Mouse (Mus musculus) forebrain, embryonic 12.5 days (tissue): ENCODE results near the gene Cxcl10. TPM values are rescaled to one million over a fixed set of nuclear protein-coding genes. Genes with fewer than 3 reads are reported as not detected.

Source experiments
- ATAC-seq: fragments of 200-750 bp; cut with Nextera tagmentation; 2 replicates; pipeline ENCODE4 v1.8.0; 2017; ENCODE audit warnings: moderate TSS enrichment; ENCODE audit not compliant: low FRiP score
- H3K27ac ChIP-seq: fragments of 300-500 bp; sonication (generic); 2 replicates; pipeline ENCODE4 v1.5.1; 2016; ENCODE audit warnings: mild to moderate bottlenecking
- H3K27me3 ChIP-seq: fragments of 300-500 bp; sonication (generic); 2 replicates; pipeline ENCODE4 v1.6.1; 2016; ENCODE audit warnings: mild to moderate bottlenecking
- H3K36me3 ChIP-seq: fragments of 300-500 bp; sonication (generic); replicated peaks from 2 replicates; pipeline ENCODE4 v1.6.1; 2016; ENCODE audit warnings: mild to moderate bottlenecking
- H3K4me1 ChIP-seq: fragments of 300-500 bp; sonication (generic); 2 replicates; pipeline ENCODE4 v1.6.1; 2016
- H3K4me2 ChIP-seq: fragments of 300-500 bp; sonication (generic); 2 replicates; pipeline ENCODE4 v1.6.1; 2016; ENCODE audit warnings: mild to moderate bottlenecking, moderate library complexity
- H3K4me3 ChIP-seq: fragments of 300-500 bp; sonication (generic); replicated peaks from 2 replicates; pipeline ENCODE4 v1.5.1; 2016; ENCODE audit warnings: mild to moderate bottlenecking
- H3K9ac ChIP-seq: fragments of 300-500 bp; sonication (generic); 2 replicates; pipeline ENCODE4 v1.6.1; 2016; ENCODE audit warnings: mild to moderate bottlenecking
- H3K9me3 ChIP-seq: fragments of 300-500 bp; sonication (generic); 2 replicates; pipeline ENCODE4 v1.6.1; 2016
- WGBS: fragments of 180-500 bp; shearing (Covaris S2); methylation state at CpG from one replicate; pipeline ENCODE4 v1.1.7; 2016; 5-methylcytosine and 5-hydroxymethylcytosine counted together
- polyA plus RNA-seq: library from polyadenylated mRNA; unstranded; fragments of >200 nt; fragmentation: Nextera tagmentation; extraction: Ambion mirVana; gene quantifications from 2 replicates; pipeline ENCODE4 v1.2.1, GENCODE M21; 2016

The Cxcl10 gene
- 0.29 TPM in 1 of 2 replicates, not detected in the other for polyA plus RNA-seq

GRCm38 (mm10) chr5:92348794-92349413, at the start of gene Cxcl10:
TSS of gene Cxcl10 (minus strand) at chr5:92348889.
- no peaks in the 10 kb centered on the region for H3K9me3 ChIP-seq
- no peak within 1 kb of the TSS for H3K27ac ChIP-seq
- H3K4me1 ChIP-seq: no peaks in the 10 kb centered on the region; the same call in 1 of the 2 replicates
- H3K4me2 ChIP-seq: peak within 1 kb of the TSS; percentile 43
- 0 out of 2 replicates have a peak within 1 kb of the TSS, but pooled peaks have one; percentile 15 for H3K4me3 ChIP-seq
- 21% methylated on average over 14 of the region's 14 CpGs for WGBS
- H3K9ac ChIP-seq: no peak within 1 kb of the TSS; the same call in 1 of the 2 replicates
- peak; percentile 49; the same call in 1 of the 2 replicates for ATAC-seq
- peaks cover 6% of the 10 kb centered on the region for H3K27me3 ChIP-seq
- H3K36me3 ChIP-seq: no peaks in the 10 kb centered on the region

GRCm38 (mm10) chr5:92398153-92398552, 49.5 kb upstream of the Cxcl10 start:
- Histone ChIP-seq H3K4me2 (no peak overlapping the region), H3K27me3 (peaks cover 10% of the 10 kb centered on the region), H3K9ac (no peak overlapping the region), H3K27ac (no peak overlapping the region), H3K36me3 (no peaks in the 10 kb centered on the region), H3K4me3 (no peak overlapping the region), H3K4me1 (no peaks in the 10 kb centered on the region), H3K9me3 (no peaks in the 10 kb centered on the region)
- peak; percentile 84 for ATAC-seq
- 23% methylated on average over 5 of the region's 5 CpGs for WGBS

DNA sequence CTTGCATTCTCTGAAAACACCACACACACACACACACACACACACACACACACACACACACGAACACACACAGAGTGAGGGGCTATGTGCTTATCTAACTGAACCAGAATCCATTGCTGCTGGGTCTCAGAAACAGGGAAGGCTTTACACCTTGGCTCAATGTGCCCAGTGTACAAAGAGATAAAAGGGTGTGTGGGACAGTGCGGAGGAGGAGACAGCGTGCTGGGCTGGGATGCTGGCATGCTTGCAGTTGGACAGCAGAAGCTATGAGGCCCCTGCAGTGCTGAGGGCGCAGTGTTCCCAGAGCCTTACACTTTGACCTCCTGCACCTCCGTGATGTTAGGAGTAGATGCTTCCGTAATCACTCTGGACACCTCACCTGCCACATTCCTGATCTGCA, 47.8 kb upstream of the Cxcl10 start:
- no peak overlapping the region for H3K4me3 ChIP-seq
- no peaks in the 10 kb centered on the region for H3K36me3 ChIP-seq
- H3K4me1 ChIP-seq: peaks cover 8% of the 10 kb centered on the region; the same call in 1 of the 2 replicates
- peaks cover 27% of the 10 kb centered on the region for H3K27me3 ChIP-seq
- ATAC-seq: no peak
- no peak overlapping the region for H3K27ac ChIP-seq
- no peak overlapping the region for H3K9ac ChIP-seq
- 90% methylated on average over 6 of the region's 6 CpGs for WGBS
- H3K4me2 ChIP-seq: no peak overlapping the region
- no peaks in the 10 kb centered on the region for H3K9me3 ChIP-seq

DNA sequence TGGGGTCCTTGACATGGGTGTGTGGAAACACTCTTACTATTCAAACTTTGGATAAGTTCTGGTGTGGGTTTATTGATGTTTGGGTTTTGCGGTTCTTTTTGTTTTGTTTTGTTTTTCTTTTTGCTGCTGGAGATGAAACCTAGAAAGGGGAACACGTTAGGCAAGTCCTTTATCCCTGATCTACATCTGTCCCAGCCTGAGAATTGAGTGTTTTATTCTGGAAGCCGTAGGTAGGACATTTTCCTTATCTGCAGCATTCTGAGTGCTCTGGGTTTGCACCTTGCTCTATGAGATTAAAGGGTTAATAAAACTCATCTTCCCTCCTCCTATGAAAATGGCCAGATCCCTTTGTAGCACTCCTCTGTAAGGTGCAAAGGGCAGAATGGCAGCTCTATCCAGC, 47.1 kb upstream of the Cxcl10 start:
- Histone ChIP-seq H3K9me3 (no peaks in the 10 kb centered on the region), H3K4me2 (no peak overlapping the region), H3K4me1 (peaks cover 8% of the 10 kb centered on the region; the same call in 1 of the 2 replicates), H3K4me3 (no peak overlapping the region), H3K27ac (no peak overlapping the region), H3K36me3 (no peaks in the 10 kb centered on the region), H3K27me3 (peaks cover 34% of the 10 kb centered on the region), H3K9ac (no peak overlapping the region)
- WGBS: 89% methylated on average over 3 of the region's 3 CpGs
- ATAC-seq: no peak

- Histone ChIP-seq H3K4me2 (no peak overlapping the region), H3K9ac (no peak overlapping the region), H3K27ac (no peak overlapping the region), H3K4me3 (no peak overlapping the region), H3K9me3 (no peaks in the 10 kb centered on the region), H3K27me3 (peaks cover 43% of the 10 kb centered on the region), H3K4me1 (peaks cover 8% of the 10 kb centered on the region; the same call in 1 of the 2 replicates), H3K36me3 (no peaks in the 10 kb centered on the region)
- 66% methylated on average over 10 of the region's 10 CpGs for WGBS
- ATAC-seq: no peak
Measured at GRCm38 (mm10) chr5:92393863-92394262, 45.2 kb upstream of the Cxcl10 start.

GRCm38 (mm10) chr5:92392542-92392941, 43.9 kb upstream of the Cxcl10 start:
- Histone ChIP-seq H3K4me2 (peak overlapping the region; percentile 41), H3K4me1 (peaks cover 8% of the 10 kb centered on the region; the same call in 1 of the 2 replicates), H3K27me3 (peaks cover 43% of the 10 kb centered on the region), H3K4me3 (peak overlapping the region; percentile 16), H3K27ac (no peak overlapping the region), H3K9me3 (no peaks in the 10 kb centered on the region), H3K36me3 (no peaks in the 10 kb centered on the region), H3K9ac (no peak overlapping the region)
- WGBS: 53% methylated on average over 18 of the region's 18 CpGs
- ATAC-seq: no peak

GRCm38 (mm10) chr5:92390615-92391014, 41.9 kb upstream of the Cxcl10 start:
- Histone ChIP-seq H3K4me2 (no peak overlapping the region), H3K9me3 (no peaks in the 10 kb centered on the region), H3K4me1 (peaks cover 8% of the 10 kb centered on the region; the same call in 1 of the 2 replicates), H3K36me3 (no peaks in the 10 kb centered on the region), H3K27me3 (peaks cover 43% of the 10 kb centered on the region), H3K27ac (no peak overlapping the region), H3K9ac (no peak overlapping the region), H3K4me3 (no peak overlapping the region)
- 83% methylated on average over 8 of the region's 8 CpGs for WGBS
- ATAC-seq: no peak

GRCm38 (mm10) chr5:92389977-92390376, 41.3 kb upstream of the Cxcl10 start:
- Histone ChIP-seq H3K9ac (no peak overlapping the region), H3K4me2 (no peak overlapping the region), H3K27ac (no peak overlapping the region), H3K4me1 (peaks cover 8% of the 10 kb centered on the region; the same call in 1 of the 2 replicates), H3K4me3 (no peak overlapping the region), H3K36me3 (no peaks in the 10 kb centered on the region), H3K27me3 (peaks cover 43% of the 10 kb centered on the region), H3K9me3 (no peaks in the 10 kb centered on the region)
- ATAC-seq: no peak
- 80% methylated on average over 2 of the region's 2 CpGs for WGBS

DNA sequence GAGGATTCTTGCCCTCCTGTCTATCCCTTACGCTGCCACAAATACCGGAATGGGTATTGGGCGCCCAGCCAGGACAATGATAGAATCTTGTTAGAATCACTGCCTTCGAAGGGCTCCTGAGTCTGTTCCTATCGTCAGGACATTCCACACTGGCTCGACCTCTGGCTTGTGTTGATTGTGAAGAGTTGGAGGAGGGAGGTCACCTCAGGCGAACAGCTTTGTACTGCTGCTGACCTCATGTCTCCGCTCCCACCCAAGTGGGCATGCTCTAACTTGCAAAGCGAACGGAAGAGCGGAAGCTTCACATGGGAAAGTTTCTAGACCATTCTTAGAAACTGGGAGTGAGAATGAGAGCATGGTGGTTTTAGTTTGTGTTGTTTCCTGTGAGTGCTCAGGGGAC, 38.7 kb upstream of the Cxcl10 start:
- peaks cover 29% of the 10 kb centered on the region for H3K27me3 ChIP-seq
- H3K36me3 ChIP-seq: no peaks in the 10 kb centered on the region
- peaks cover 3% of the 10 kb centered on the region; the same call in 1 of the 2 replicates for H3K4me1 ChIP-seq
- H3K4me2 ChIP-seq: no peak overlapping the region
- no peak overlapping the region for H3K9ac ChIP-seq
- H3K9me3 ChIP-seq: no peaks in the 10 kb centered on the region
- H3K27ac ChIP-seq: no peak overlapping the region
- 84% methylated on average over 11 of the region's 11 CpGs for WGBS
- ATAC-seq: no peak
- no peak overlapping the region for H3K4me3 ChIP-seq

GRCm38 (mm10) chr5:92386643-92387042, 38.0 kb upstream of the Cxcl10 start:
- H3K4me1 ChIP-seq: no peaks in the 10 kb centered on the region
- no peak overlapping the region for H3K4me2 ChIP-seq
- H3K4me3 ChIP-seq: no peak overlapping the region
- no peak for ATAC-seq
- H3K9me3 ChIP-seq: no peaks in the 10 kb centered on the region
- H3K9ac ChIP-seq: no peak overlapping the region
- no peaks in the 10 kb centered on the region for H3K36me3 ChIP-seq
- no peak overlapping the region for H3K27ac ChIP-seq
- peaks cover 21% of the 10 kb centered on the region for H3K27me3 ChIP-seq
- WGBS: 63% methylated on average over 6 of the region's 6 CpGs

DNA sequence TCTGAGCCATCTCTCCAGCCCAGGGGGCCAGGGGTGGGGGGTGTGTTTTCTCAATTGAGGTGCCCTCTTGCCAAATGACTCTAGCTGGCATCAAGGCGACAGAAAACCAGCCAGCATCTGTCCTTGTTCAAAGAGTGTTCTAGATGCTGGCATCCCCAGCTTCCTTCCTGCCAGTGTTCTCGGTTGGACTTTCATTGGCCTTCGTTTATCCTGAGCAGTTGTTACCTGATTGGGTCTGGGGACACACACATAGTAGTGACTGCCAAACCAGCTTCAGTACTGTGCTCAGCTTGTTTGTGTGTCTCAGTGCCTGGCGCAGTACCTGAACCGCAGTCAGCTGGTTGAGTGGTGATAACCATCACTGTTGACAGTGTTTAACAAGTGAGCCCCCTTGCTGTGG, 37.4 kb upstream of the Cxcl10 start:
- no peak overlapping the region for H3K9ac ChIP-seq
- no peak overlapping the region for H3K27ac ChIP-seq
- H3K27me3 ChIP-seq: peaks cover 15% of the 10 kb centered on the region
- no peaks in the 10 kb centered on the region for H3K36me3 ChIP-seq
- no peak overlapping the region for H3K4me3 ChIP-seq
- H3K9me3 ChIP-seq: no peaks in the 10 kb centered on the region
- 88% methylated on average over 5 of the region's 5 CpGs for WGBS
- H3K4me2 ChIP-seq: no peak overlapping the region
- no peak for ATAC-seq
- no peaks in the 10 kb centered on the region for H3K4me1 ChIP-seq

DNA sequence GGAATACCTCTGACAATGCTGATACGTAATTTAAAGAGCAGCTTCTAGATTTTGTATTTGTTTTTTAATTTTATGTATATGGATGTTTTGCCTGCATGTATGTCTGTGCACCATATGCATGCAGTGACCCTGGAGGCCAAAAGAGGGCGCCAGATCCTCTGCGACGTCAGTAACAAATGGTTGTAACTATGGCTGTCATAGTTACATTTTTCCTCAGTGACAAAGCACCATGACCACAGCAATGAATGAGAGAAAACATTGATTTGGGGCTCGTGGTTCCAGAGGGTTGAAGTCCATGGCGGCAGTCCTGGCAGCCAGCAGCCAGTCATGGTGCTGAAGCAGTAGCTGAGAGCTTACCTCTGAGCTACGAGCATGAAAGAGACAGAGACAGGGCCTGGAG, 36.2 kb upstream of the Cxcl10 start:
- H3K27me3 ChIP-seq: peaks cover 5% of the 10 kb centered on the region
- no peak overlapping the region for H3K9ac ChIP-seq
- no peak for ATAC-seq
- WGBS: 50% methylated on average over 7 of the region's 7 CpGs
- H3K4me3 ChIP-seq: no peak overlapping the region
- H3K4me2 ChIP-seq: no peak overlapping the region
- no peaks in the 10 kb centered on the region for H3K36me3 ChIP-seq
- H3K27ac ChIP-seq: no peak overlapping the region
- no peaks in the 10 kb centered on the region for H3K4me1 ChIP-seq
- H3K9me3 ChIP-seq: no peaks in the 10 kb centered on the region

DNA sequence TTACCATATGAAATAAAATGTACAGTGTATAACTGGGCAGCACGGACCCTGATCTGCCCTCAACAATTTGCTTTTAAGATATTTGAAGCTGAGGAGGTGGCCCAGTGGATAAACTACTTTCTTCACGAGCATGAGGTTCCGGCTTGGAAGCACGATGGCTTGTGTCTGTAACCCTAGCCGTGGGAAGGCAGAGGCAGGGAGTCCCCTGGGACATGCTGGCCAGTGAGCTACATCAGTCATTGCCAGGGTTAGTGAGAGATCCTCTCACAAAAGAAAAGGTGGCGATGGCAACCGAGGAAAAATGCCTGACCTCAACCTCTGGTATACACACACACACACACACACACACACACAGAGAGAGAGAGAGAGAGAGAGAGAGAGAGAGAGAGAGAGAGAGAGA, 35.1 kb upstream of the Cxcl10 start:
- no peak overlapping the region for H3K9ac ChIP-seq
- 0 out of 2 replicates have a peak, but pooled peaks cover 3% of the 10 kb centered on the region for H3K27me3 ChIP-seq
- ATAC-seq: no peak
- H3K27ac ChIP-seq: no peak overlapping the region
- H3K4me2 ChIP-seq: no peak overlapping the region
- no peaks in the 10 kb centered on the region for H3K4me1 ChIP-seq
- no peaks in the 10 kb centered on the region for H3K9me3 ChIP-seq
- H3K36me3 ChIP-seq: no peaks in the 10 kb centered on the region
- 72% methylated on average over 7 of the region's 7 CpGs for WGBS
- H3K4me3 ChIP-seq: no peak overlapping the region
